ENCODE assay signal across 9 mouse cellular contexts in genomic region chr8:124758544-124758943, GRCm38 (mm10). TPM values are rescaled to one million over a fixed set of nuclear protein-coding genes. Genes with fewer than 3 reads are reported as not detected.
DNase-seq lines count a peak whose midpoint lies in the region; ATAC-seq and TF ChIP-seq lines count a peak whose summit lies in the region.
"Had no signal": no experiment of that assay in that cellular context is flagged by ENCODE, and none has a peak within 500 bp of the region (broad histone marks: within the 10 kb centered on the region; RNA-seq: fewer than 3 reads in every experiment).

No protein-coding gene starts in this region.

- TF ChIP-seq POLR2A in liver, adult 2 months (IDR thresholded peaks at IDR 0.05; ENCODE audit: extremely low read depth, insufficient read depth, low read length), result no peak

- no peak overlapping the region for H3K4me3 ChIP-seq in liver, adult 2 months (ENCODE audit: insufficient read depth, low read depth, low read length)
- H3K4me3 ChIP-seq in liver, embryonic 12.5 days, result no peak overlapping the region
- no peak overlapping the region for H3K4me3 ChIP-seq in embryonic facial prominence, embryonic 10.5 days
- H3K4me3 ChIP-seq in stomach, postnatal 0 days (ENCODE audit: low read depth, low read length), result no peak overlapping the region
- H3K4me3 ChIP-seq: forebrain, embryonic 15.5 days had no signal

- 34% methylated on average over 3 of the region's 3 CpGs for WGBS in liver, adult 2 months
- 30% methylated on average over 3 of the region's 3 CpGs for WGBS in liver, embryonic 12.5 days (ENCODE audit: insufficient replicate concordance)
- WGBS in embryonic facial prominence, embryonic 10.5 days, result 43% methylated on average over 3 of the region's 3 CpGs
- 46% methylated on average over 3 of the region's 3 CpGs for WGBS in stomach, postnatal 0 days

- ATAC-seq in liver, embryonic 12.5 days, result no peak
- ATAC-seq in stomach, postnatal 0 days (ENCODE audit: low FRiP score, low TSS enrichment), result no peak
- ATAC-seq in monocyte, adult 5-6 weeks (replicated peaks; ENCODE audit: insufficient number of reproducible peaks, low FRiP score, low TSS enrichment, poor library complexity, severe bottlenecking), result no peak
- ATAC-seq: forebrain, embryonic 15.5 days had no signal

- TF ChIP-seq EP300 in stomach, postnatal 0 days (optimal IDR thresholded peaks at IDR 0.05), result no peak

- no peak overlapping the region for H3K9ac ChIP-seq in liver, adult 2 months (ENCODE audit: low read depth, low read length)
- H3K9ac ChIP-seq in liver, embryonic 12.5 days, result no peak overlapping the region
- no peak overlapping the region for H3K9ac ChIP-seq in stomach, postnatal 0 days (ENCODE audit: low read length)
- H3K9ac ChIP-seq: forebrain, embryonic 15.5 days had no signal

- no peaks in the 10 kb centered on the region for H3K36me3 ChIP-seq in liver, adult 2 months (ENCODE audit: control insufficient read depth, insufficient read depth, low read length)
- H3K36me3 ChIP-seq in liver, embryonic 12.5 days, result no peaks in the 10 kb centered on the region
- H3K36me3 ChIP-seq in embryonic facial prominence, embryonic 10.5 days (replicated peaks), result no peaks in the 10 kb centered on the region
- no peaks in the 10 kb centered on the region for H3K36me3 ChIP-seq in stomach, postnatal 0 days (ENCODE audit: control insufficient read depth, insufficient read depth, low read length)
- H3K36me3 ChIP-seq: forebrain, embryonic 15.5 days had no signal

- H3K27ac ChIP-seq in liver, adult 2 months (replicated peaks; ENCODE audit: insufficient read depth, low read depth, low read length), result no peak overlapping the region
- no peak overlapping the region for H3K27ac ChIP-seq in liver, embryonic 12.5 days
- H3K27ac ChIP-seq in embryonic facial prominence, embryonic 10.5 days (replicated peaks), result no peak overlapping the region
- no peak overlapping the region for H3K27ac ChIP-seq in stomach, postnatal 0 days (replicated peaks)
- H3K27ac ChIP-seq: forebrain, embryonic 15.5 days had no signal

- no peaks in the 10 kb centered on the region for H3K79me2 ChIP-seq in liver, adult 2 months (ENCODE audit: control insufficient read depth, insufficient read depth, low read length)

- peaks cover 18% of the 10 kb centered on the region for H3K4me1 ChIP-seq in liver, adult 2 months (ENCODE audit: control insufficient read depth, insufficient read depth, low read length)
- H3K4me1 ChIP-seq in liver, embryonic 12.5 days, result peaks cover 9% of the 10 kb centered on the region; the same call in 1 of the 2 replicates
- H3K4me1 ChIP-seq in embryonic facial prominence, embryonic 10.5 days, result peaks cover 28% of the 10 kb centered on the region
- no peaks in the 10 kb centered on the region for H3K4me1 ChIP-seq in stomach, postnatal 0 days (replicated peaks; ENCODE audit: control insufficient read depth, insufficient read depth)
- H3K4me1 ChIP-seq: forebrain, embryonic 15.5 days had no signal

- DNase-seq in adrenal gland, postnatal 25 days, result peak; percentile 20
- no peak for DNase-seq in adrenal gland, adult 2 months
- peak; percentile 60 for DNase-seq in liver, adult 2 months (ENCODE audit: extremely low read depth, low read depth, low spot score)
- DNase-seq in embryonic facial prominence, embryonic 10.5 days (ENCODE audit: low spot score), result peak; percentile 46
- peak; percentile 47 for DNase-seq in stomach, postnatal 0 days (ENCODE audit: low spot score)
- DNase-seq in frontal cortex, postnatal 10 days (ENCODE audit: low spot score in 2 of 2), result no peak

- TF ChIP-seq CTCF in liver, adult 2 months (IDR thresholded peaks at IDR 0.05; ENCODE audit: low read depth, low read length), result peak; percentile 89
- peak; percentile 70 for TF ChIP-seq CTCF in stomach, postnatal 0 days (IDR thresholded peaks at IDR 0.05; ENCODE audit: low read depth)

- H3K9me3 ChIP-seq in liver, embryonic 12.5 days (replicated peaks), result no peaks in the 10 kb centered on the region
- H3K9me3 ChIP-seq in embryonic facial prominence, embryonic 10.5 days, result no peaks in the 10 kb centered on the region
- no peaks in the 10 kb centered on the region for H3K9me3 ChIP-seq in stomach, postnatal 0 days (ENCODE audit: control insufficient read depth, low read length)
- H3K9me3 ChIP-seq: forebrain, embryonic 15.5 days had no signal

- no peaks in the 10 kb centered on the region for H3K27me3 ChIP-seq in liver, adult 2 months (ENCODE audit: control insufficient read depth, insufficient read depth, low read length)
- peaks cover 28% of the 10 kb centered on the region for H3K27me3 ChIP-seq in liver, embryonic 12.5 days (replicated peaks)
- H3K27me3 ChIP-seq in embryonic facial prominence, embryonic 10.5 days (replicated peaks; ENCODE audit: low read depth, poor library complexity, severe bottlenecking), result peaks cover 22% of the 10 kb centered on the region
- H3K27me3 ChIP-seq in stomach, postnatal 0 days (ENCODE audit: control insufficient read depth, insufficient read depth, low read length), result no peaks in the 10 kb centered on the region

- H3K4me2 ChIP-seq in liver, embryonic 12.5 days, result no peak overlapping the region
- no peak overlapping the region for H3K4me2 ChIP-seq in stomach, postnatal 0 days (replicated peaks; ENCODE audit: low read depth)
- H3K4me2 ChIP-seq: forebrain, embryonic 15.5 days had no signal

RNA-seq across cellular contexts. Expression of gene Fam89a, which starts 6.9 kb away (rescaled TPM):
- total RNA-seq in adrenal gland, postnatal 25 days (2021), result 0.24 TPM in 1 of 2 replicates, not detected in the other
- under 1 TPM; 0.28 to 0.43 TPM for total RNA-seq in adrenal gland, adult 2 months (2021)
- polyA plus RNA-seq in adrenal gland, adult 2 months (2012; rRNA removed), result 1.0 and 1.6 TPM in 2 replicates
- 2.8 and 5.4 TPM in 2 replicates for total RNA-seq in liver, adult 2 months (2014; rRNA removed)
- 17.4 and 40.4 TPM in 2 replicates for polyA plus RNA-seq in liver, adult 2 months (2012; rRNA removed)
- polyA plus RNA-seq in liver, embryonic 12.5 days (2016; fragmentation: Nextera tagmentation; extraction: Ambion mirVana), result 2.9 and 3.2 TPM in 2 replicates
- polyA plus RNA-seq in embryonic facial prominence, embryonic 10.5 days (2016; fragmentation: Nextera tagmentation; extraction: Ambion mirVana), result 6.5 and 7.6 TPM in 2 replicates
- 12.5 and 13.0 TPM in 2 replicates for polyA plus RNA-seq in stomach, postnatal 0 days (2015; fragmentation: Nextera tagmentation; extraction: Ambion mirVana)
- total RNA-seq in monocyte, adult 5-6 weeks (2017), result 0.95 to 1.1 TPM in 2 of 3 replicates, not detected in the other

RNA-seq across cellular contexts. Expression of gene Trim67, which starts 34.3 kb away (rescaled TPM):
- 2.2 and 3.0 TPM in 2 replicates for total RNA-seq in adrenal gland, postnatal 25 days (2021)
- total RNA-seq in adrenal gland, adult 2 months (2021), result 1 to 10 TPM; 1.4 to 3.5 TPM
- polyA plus RNA-seq in adrenal gland, adult 2 months (2012; rRNA removed), result 0.52 and 1.0 TPM in 2 replicates
- not detected in 2 replicates for total RNA-seq in liver, adult 2 months (2014; rRNA removed)
- not detected in 2 replicates for polyA plus RNA-seq in liver, adult 2 months (2012; rRNA removed)
- polyA plus RNA-seq in liver, embryonic 12.5 days (2016; fragmentation: Nextera tagmentation; extraction: Ambion mirVana), result 0.01 and 0.05 TPM in 2 replicates
- polyA plus RNA-seq in embryonic facial prominence, embryonic 10.5 days (2016; fragmentation: Nextera tagmentation; extraction: Ambion mirVana), result 0.36 and 0.51 TPM in 2 replicates
- polyA plus RNA-seq in stomach, postnatal 0 days (2015; fragmentation: Nextera tagmentation; extraction: Ambion mirVana), result 0.23 and 0.33 TPM in 2 replicates
- not detected in 3 replicates for total RNA-seq in monocyte, adult 5-6 weeks (2017)

RNA-seq across cellular contexts. Expression of gene Arv1, which starts 36.6 kb away (rescaled TPM):
- total RNA-seq in adrenal gland, postnatal 25 days (2021), result 13.8 and 14.6 TPM in 2 replicates
- 10 to 100 TPM in 1 of 2 experiments, 1 to 10 TPM in 1; 9.2 to 10.7 TPM for total RNA-seq in adrenal gland, adult 2 months (2021)
- polyA plus RNA-seq in adrenal gland, adult 2 months (2012; rRNA removed), result 12.8 and 13.9 TPM in 2 replicates
- total RNA-seq in liver, adult 2 months (2014; rRNA removed), result 1.7 and 2.6 TPM in 2 replicates
- 4.2 and 6.8 TPM in 2 replicates for polyA plus RNA-seq in liver, adult 2 months (2012; rRNA removed)
- 13.3 TPM in 2 replicates for polyA plus RNA-seq in liver, embryonic 12.5 days (2016; fragmentation: Nextera tagmentation; extraction: Ambion mirVana)
- 31.5 and 33.5 TPM in 2 replicates for polyA plus RNA-seq in embryonic facial prominence, embryonic 10.5 days (2016; fragmentation: Nextera tagmentation; extraction: Ambion mirVana)
- polyA plus RNA-seq in stomach, postnatal 0 days (2015; fragmentation: Nextera tagmentation; extraction: Ambion mirVana), result 11.0 and 11.2 TPM in 2 replicates
- total RNA-seq in monocyte, adult 5-6 weeks (2017), result 1.0 to 2.9 TPM in 2 of 3 replicates, not detected in the other

RNA-seq across cellular contexts. Expression of gene Ttc13, which starts 36.8 kb away (rescaled TPM):
- 44.7 and 55.0 TPM in 2 replicates for total RNA-seq in adrenal gland, postnatal 25 days (2021)
- total RNA-seq in adrenal gland, adult 2 months (2021), result 10 to 100 TPM; 36.4 to 43.3 TPM
- polyA plus RNA-seq in adrenal gland, adult 2 months (2012; rRNA removed), result 14.6 and 16.6 TPM in 2 replicates
- 24.8 and 26.3 TPM in 2 replicates for total RNA-seq in liver, adult 2 months (2014; rRNA removed)
- polyA plus RNA-seq in liver, adult 2 months (2012; rRNA removed), result 11.8 and 12.3 TPM in 2 replicates
- 32.4 and 35.4 TPM in 2 replicates for polyA plus RNA-seq in liver, embryonic 12.5 days (2016; fragmentation: Nextera tagmentation; extraction: Ambion mirVana)
- 47.0 and 48.7 TPM in 2 replicates for polyA plus RNA-seq in embryonic facial prominence, embryonic 10.5 days (2016; fragmentation: Nextera tagmentation; extraction: Ambion mirVana)
- polyA plus RNA-seq in stomach, postnatal 0 days (2015; fragmentation: Nextera tagmentation; extraction: Ambion mirVana), result 18.7 and 19.7 TPM in 2 replicates
- 14.5 to 74.3 TPM (median 26.1 TPM) in 3 replicates for total RNA-seq in monocyte, adult 5-6 weeks (2017)

Comparison
In these comparisons a context has a peak if more than half of its experiments do, and no peak if none do; other contexts are left out.
1. DNase-seq: peak in adrenal gland, postnatal 25 days (single experiment), liver, adult 2 months (single experiment), embryonic facial prominence, embryonic 10.5 days (single experiment) and stomach, postnatal 0 days (single experiment); none in adrenal gland, adult 2 months (single experiment) and frontal cortex, postnatal 10 days (0 of 2).